Mouse (Mus musculus): ENCODE data around the gene Vwa8. TPM values are rescaled to one million over a fixed set of nuclear protein-coding genes. Genes with fewer than 3 reads are reported as not detected.

Gene Vwa8
- polyA plus RNA-seq, 1 experiment from 2014 or later = 6.0 TPM

DNA sequence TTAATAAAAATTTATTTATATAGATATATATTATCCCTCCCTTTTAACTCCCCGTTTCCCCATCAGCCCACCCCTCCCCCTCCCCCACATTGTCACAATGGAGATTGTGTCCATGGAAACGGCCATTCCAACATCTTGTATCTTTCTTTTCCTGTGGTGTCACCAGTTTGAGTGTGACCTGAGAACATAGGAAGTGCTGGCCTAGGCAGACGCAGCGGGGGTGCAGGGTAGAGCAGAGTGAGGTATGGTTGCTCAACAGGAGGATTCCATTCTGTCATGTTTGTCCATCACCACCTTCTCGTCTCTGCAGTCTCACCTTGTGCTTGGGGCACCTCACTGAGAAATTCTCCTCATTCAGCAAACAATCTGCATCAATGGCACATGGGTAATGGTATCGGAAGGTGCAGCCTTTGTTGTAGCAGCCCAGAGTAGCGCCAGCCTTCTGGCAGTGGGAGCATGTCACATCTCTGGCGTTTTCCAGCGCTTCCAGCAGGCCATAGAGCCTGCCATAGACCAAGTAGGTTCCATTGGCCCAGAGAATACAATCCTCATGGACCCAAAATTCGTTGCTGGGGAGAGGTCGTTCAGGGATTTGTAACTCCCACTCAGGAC, 363.6 kb downstream of the Vwa8 start:
- Histone ChIP-seq H3K4me1 (replicated peaks) (no peaks in the 10 kb centered on the region), H3K9me3 (replicated peaks) (no peaks in the 10 kb centered on the region), H3K27me3 (no peaks in the 10 kb centered on the region), H3K4me2 (no peak overlapping the region), H3K36me3 (no peaks in the 10 kb centered on the region), H3K4me3 (replicated peaks) (no peak overlapping the region), H3K27ac (no peak overlapping the region), H3K9ac (no peak overlapping the region)
- no peak for ATAC-seq (ENCODE audit: low read depth)
- WGBS (ENCODE audit: insufficient replicate concordance) = 58% methylated on average over 11 of the region's 11 CpGs
- DNase-seq = no peak

GRCm38 (mm10) chr14:79214129-79214528, 365.3 kb downstream of the Vwa8 start:
- DNase-seq (no peak), ATAC-seq (ENCODE audit: low read depth) (no peak)
- Histone ChIP-seq H3K9me3 (replicated peaks) (no peaks in the 10 kb centered on the region), H3K4me2 (no peak overlapping the region), H3K4me3 (replicated peaks) (no peak overlapping the region), H3K36me3 (no peaks in the 10 kb centered on the region), H3K4me1 (replicated peaks) (no peaks in the 10 kb centered on the region), H3K27ac (no peak overlapping the region), H3K27me3 (no peaks in the 10 kb centered on the region), H3K9ac (no peak overlapping the region)
- 84% methylated on average over 6 of the region's 6 CpGs for WGBS (ENCODE audit: insufficient replicate concordance)

GRCm38 (mm10) chr14:79214660-79215249, 365.9 kb downstream of the Vwa8 start:
- ATAC-seq (ENCODE audit: low read depth) (no peak), DNase-seq (no peak)
- Histone ChIP-seq H3K4me2 (no peak overlapping the region), H3K36me3 (no peaks in the 10 kb centered on the region), H3K27me3 (no peaks in the 10 kb centered on the region), H3K9ac (no peak overlapping the region), H3K9me3 (replicated peaks) (no peaks in the 10 kb centered on the region), H3K27ac (no peak overlapping the region), H3K4me3 (replicated peaks) (no peak overlapping the region), H3K4me1 (replicated peaks) (no peaks in the 10 kb centered on the region)
- WGBS (ENCODE audit: insufficient replicate concordance) = 62% methylated on average over 8 of the region's 8 CpGs

DNA sequence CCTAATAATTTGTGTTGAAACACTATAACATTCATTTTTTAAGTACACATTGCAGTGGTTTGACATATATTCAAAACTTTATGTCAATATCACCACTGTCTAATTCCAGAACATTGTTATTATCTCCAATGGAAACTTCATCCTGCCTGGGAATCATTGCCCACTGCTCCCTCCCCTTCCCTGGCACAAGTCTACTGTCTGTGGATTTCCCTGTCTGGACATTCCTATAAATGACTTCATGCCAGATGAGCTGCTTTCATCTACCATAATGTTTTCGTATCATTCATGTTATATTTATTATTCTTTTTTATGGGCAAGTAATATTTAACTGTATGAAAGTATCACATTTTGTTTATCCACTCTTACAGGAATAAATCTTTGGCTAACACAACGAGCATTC, 367.5 kb downstream of the Vwa8 start:
- 57% methylated on average over 2 of the region's 2 CpGs for WGBS (ENCODE audit: insufficient replicate concordance)
- Histone ChIP-seq H3K4me1 (replicated peaks) (no peaks in the 10 kb centered on the region), H3K36me3 (no peaks in the 10 kb centered on the region), H3K4me2 (no peak overlapping the region), H3K4me3 (replicated peaks) (no peak overlapping the region), H3K27me3 (no peaks in the 10 kb centered on the region), H3K9ac (no peak overlapping the region), H3K9me3 (replicated peaks) (no peaks in the 10 kb centered on the region), H3K27ac (no peak overlapping the region)
- ATAC-seq (ENCODE audit: low read depth) (no peak), DNase-seq (no peak)

DNA sequence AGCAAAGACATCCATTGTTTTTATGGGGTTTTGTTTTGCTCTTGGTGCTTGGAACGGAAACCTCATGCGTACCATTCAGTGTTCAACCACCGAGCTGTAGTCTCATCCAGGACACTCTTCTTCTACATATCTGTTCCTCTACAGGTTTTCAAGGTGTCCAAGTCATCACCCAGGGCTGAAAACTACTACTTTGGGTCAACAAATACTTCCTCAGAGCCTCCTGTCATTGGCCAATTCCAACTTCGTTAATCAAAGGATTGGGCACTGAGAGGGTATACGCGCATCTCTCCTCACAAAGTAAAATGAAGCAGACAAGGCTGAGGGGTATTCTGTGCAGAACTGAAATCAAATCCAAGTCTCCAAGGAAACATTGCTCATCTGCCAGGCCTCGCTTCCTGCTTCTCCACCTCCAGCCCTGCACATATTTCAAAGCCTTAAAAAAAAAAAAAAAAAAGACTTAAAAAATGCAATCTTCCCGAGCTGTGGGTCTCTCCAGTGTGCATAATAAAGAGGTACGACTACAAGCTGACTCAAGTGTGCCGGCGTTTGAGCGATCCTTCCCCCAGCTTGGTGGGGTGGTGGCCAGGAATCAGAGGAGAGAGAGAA, 374.7 kb downstream of the Vwa8 start:
- ATAC-seq (ENCODE audit: low read depth) (no peak), DNase-seq (no peak)
- no peaks in the 10 kb centered on the region for H3K27me3 ChIP-seq
- H3K36me3 ChIP-seq = no peaks in the 10 kb centered on the region
- 70% methylated on average over 12 of the region's 12 CpGs for WGBS (ENCODE audit: insufficient replicate concordance)
- H3K4me3 ChIP-seq (replicated peaks) = no peak overlapping the region
- H3K9me3 ChIP-seq (replicated peaks) = no peaks in the 10 kb centered on the region
- H3K4me2 ChIP-seq = no peak overlapping the region
- H3K4me1 ChIP-seq (replicated peaks) = no peaks in the 10 kb centered on the region
- no peak overlapping the region for H3K27ac ChIP-seq
- H3K9ac ChIP-seq = no peak overlapping the region

DNA sequence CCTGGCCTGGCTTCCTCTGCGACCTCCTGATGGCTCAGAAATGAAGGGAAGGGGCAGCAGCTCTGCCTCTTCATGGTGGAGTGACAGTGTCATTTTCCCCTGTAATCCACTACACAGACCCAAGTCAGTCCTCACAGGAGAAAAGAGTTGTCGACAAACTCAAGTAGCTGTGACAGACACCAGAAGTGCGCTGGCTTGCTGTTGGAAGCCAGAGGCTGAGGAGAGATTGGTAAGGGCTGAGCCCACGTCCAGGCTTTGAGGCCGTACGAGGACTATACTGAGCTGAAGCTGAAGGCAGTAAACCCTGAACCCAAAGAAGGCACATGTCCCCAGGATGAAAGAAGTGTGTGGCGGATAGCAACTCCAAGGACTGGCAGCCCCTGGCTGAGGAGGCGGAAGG, 376.6 kb downstream of the Vwa8 start:
- WGBS (ENCODE audit: insufficient replicate concordance) = 62% methylated on average over 8 of the region's 8 CpGs
- DNase-seq = no peak
- H3K4me3 ChIP-seq (replicated peaks) = no peak overlapping the region
- ATAC-seq (ENCODE audit: low read depth) = no peak
- no peaks in the 10 kb centered on the region for H3K4me1 ChIP-seq (replicated peaks)
- H3K27me3 ChIP-seq = no peaks in the 10 kb centered on the region
- H3K36me3 ChIP-seq = no peaks in the 10 kb centered on the region
- H3K27ac ChIP-seq = no peak overlapping the region
- no peak overlapping the region for H3K9ac ChIP-seq
- H3K9me3 ChIP-seq (replicated peaks) = no peaks in the 10 kb centered on the region
- no peak overlapping the region for H3K4me2 ChIP-seq

- no peak for DNase-seq
- H3K4me1 ChIP-seq (replicated peaks) = no peaks in the 10 kb centered on the region
- H3K9me3 ChIP-seq (replicated peaks) = no peaks in the 10 kb centered on the region
- no peaks in the 10 kb centered on the region for H3K27me3 ChIP-seq
- H3K4me2 ChIP-seq = no peak overlapping the region
- no peak for ATAC-seq (ENCODE audit: low read depth)
- no peak overlapping the region for H3K27ac ChIP-seq
- WGBS (ENCODE audit: insufficient replicate concordance) = 58% methylated on average over 9 of the region's 9 CpGs
- H3K4me3 ChIP-seq (replicated peaks) = no peak overlapping the region
- no peaks in the 10 kb centered on the region for H3K36me3 ChIP-seq
- no peak overlapping the region for H3K9ac ChIP-seq
Observed at GRCm38 (mm10) chr14:79226056-79226455, 377.2 kb downstream of the Vwa8 start.

GRCm38 (mm10) chr14:79226741-79227140, 377.9 kb downstream of the Vwa8 start:
- no peak overlapping the region for H3K27ac ChIP-seq
- no peaks in the 10 kb centered on the region for H3K27me3 ChIP-seq
- no peaks in the 10 kb centered on the region for H3K4me1 ChIP-seq (replicated peaks)
- DNase-seq = no peak
- 73% methylated on average over 6 of the region's 6 CpGs for WGBS (ENCODE audit: insufficient replicate concordance)
- H3K9ac ChIP-seq = no peak overlapping the region
- no peak overlapping the region for H3K4me2 ChIP-seq
- no peak overlapping the region for H3K4me3 ChIP-seq (replicated peaks)
- no peaks in the 10 kb centered on the region for H3K36me3 ChIP-seq
- H3K9me3 ChIP-seq (replicated peaks) = no peaks in the 10 kb centered on the region
- no peak for ATAC-seq (ENCODE audit: low read depth)

DNA sequence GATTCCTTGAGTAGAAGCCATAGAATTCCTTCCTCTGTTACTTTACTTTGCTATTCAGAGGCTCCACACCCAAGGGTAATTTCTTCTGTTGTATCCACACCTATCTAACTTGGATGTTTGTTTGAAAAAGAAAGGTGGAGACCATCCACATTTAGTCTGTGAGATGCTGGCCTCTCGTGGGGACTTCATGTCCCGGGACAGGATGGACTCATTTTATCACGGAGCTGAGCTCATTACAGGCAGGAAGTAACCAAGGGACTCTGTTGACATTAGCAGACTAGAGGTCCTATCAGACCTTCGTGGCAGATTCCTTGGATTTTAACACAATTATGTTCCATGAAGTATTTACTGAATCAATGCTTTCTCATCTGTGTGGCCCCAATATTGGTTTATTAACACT, 379.1 kb downstream of the Vwa8 start:
- Histone ChIP-seq H3K4me3 (replicated peaks) (no peak overlapping the region), H3K9ac (no peak overlapping the region), H3K4me2 (no peak overlapping the region), H3K27me3 (no peaks in the 10 kb centered on the region), H3K36me3 (no peaks in the 10 kb centered on the region), H3K9me3 (replicated peaks) (no peaks in the 10 kb centered on the region), H3K27ac (no peak overlapping the region), H3K4me1 (replicated peaks) (no peaks in the 10 kb centered on the region)
- ATAC-seq (ENCODE audit: low read depth) = no peak
- DNase-seq = no peak
- 26% methylated on average over 4 of the region's 4 CpGs for WGBS (ENCODE audit: insufficient replicate concordance)

- Histone ChIP-seq H3K27ac (no peak overlapping the region), H3K4me2 (no peak overlapping the region), H3K4me1 (replicated peaks) (no peaks in the 10 kb centered on the region), H3K36me3 (no peaks in the 10 kb centered on the region), H3K27me3 (no peaks in the 10 kb centered on the region), H3K9me3 (replicated peaks) (no peaks in the 10 kb centered on the region), H3K4me3 (replicated peaks) (no peak overlapping the region), H3K9ac (no peak overlapping the region)
- 77% methylated on average over 4 of the region's 4 CpGs for WGBS (ENCODE audit: insufficient replicate concordance)
- no peak for DNase-seq
- ATAC-seq (ENCODE audit: low read depth) = no peak
Observed at GRCm38 (mm10) chr14:79231677-79232076, 382.8 kb downstream of the Vwa8 start.

GRCm38 (mm10) chr14:79233697-79234096, 384.8 kb downstream of the Vwa8 start:
- H3K9ac ChIP-seq = no peak overlapping the region
- WGBS (ENCODE audit: insufficient replicate concordance) = 59% methylated on average over 5 of the region's 5 CpGs
- no peaks in the 10 kb centered on the region for H3K4me1 ChIP-seq (replicated peaks)
- H3K36me3 ChIP-seq = no peaks in the 10 kb centered on the region
- no peak for ATAC-seq (ENCODE audit: low read depth)
- no peak overlapping the region for H3K4me2 ChIP-seq
- no peaks in the 10 kb centered on the region for H3K27me3 ChIP-seq
- no peak overlapping the region for H3K27ac ChIP-seq
- H3K4me3 ChIP-seq (replicated peaks) = no peak overlapping the region
- no peak for DNase-seq
- H3K9me3 ChIP-seq (replicated peaks) = no peaks in the 10 kb centered on the region

GRCm38 (mm10) chr14:79234513-79234912, 385.7 kb downstream of the Vwa8 start:
- 74% methylated on average over 2 of the region's 2 CpGs for WGBS (ENCODE audit: insufficient replicate concordance)
- no peaks in the 10 kb centered on the region for H3K27me3 ChIP-seq
- DNase-seq = no peak
- H3K4me2 ChIP-seq = no peak overlapping the region
- no peaks in the 10 kb centered on the region for H3K36me3 ChIP-seq
- no peak overlapping the region for H3K9ac ChIP-seq
- H3K4me1 ChIP-seq (replicated peaks) = no peaks in the 10 kb centered on the region
- H3K27ac ChIP-seq = no peak overlapping the region
- ATAC-seq (ENCODE audit: low read depth) = no peak
- H3K4me3 ChIP-seq (replicated peaks) = no peak overlapping the region
- H3K9me3 ChIP-seq (replicated peaks) = no peaks in the 10 kb centered on the region

All from liver, embryonic 13.5 days (tissue).